Mouse (Mus musculus): ENCODE measurements around the gene Pomt1.
"Not testable (repeated sequence)": the region's sequence is repeated elsewhere in the genome, so short reads cannot be mapped to it uniquely, and the experiment has no call there.

Gene Pomt1

GRCm38 (mm10) chr2:32275823-32276222, 39.4 kb downstream of the Pomt1 start:
- intact Hi-C loops (cut with DNase I) = no loop called here

GRCm38 (mm10) chr2:32282289-32282688, 45.9 kb downstream of the Pomt1 start:
- intact Hi-C loops (cut with DNase I) = loop anchor here (5.0 kb wide), 1 partner anchor 35 kb away; no protein-coding TSS in a partner anchor

- intact Hi-C loops (cut with DNase I) = loop anchor here (5.0 kb wide), 1 partner anchor 35 kb away; no protein-coding TSS in a partner anchor
These were observed 46.3 kb downstream of the Pomt1 start for GRCm38 (mm10) chr2:32282727-32283126.

GRCm38 (mm10) chr2:32283986-32284385, 47.6 kb downstream of the Pomt1 start:
- intact Hi-C loops (cut with DNase I) = loop anchor here (5.0 kb wide), 1 partner anchor 37 kb away; no protein-coding TSS in a partner anchor

- intact Hi-C loops (cut with DNase I) = no loop called here
These were observed 51.0 kb downstream of the Pomt1 start, which contains the start of gene Golga2 for GRCm38 (mm10) chr2:32287334-32287840. Gene Golga2, plus strand, starts transcription at chr2:32287384.

- intact Hi-C loops (cut with DNase I) = no loop called here
These were observed 51.6 kb downstream of the Pomt1 start, which contains the start of gene Swi5 for GRCm38 (mm10) chr2:32287923-32288367. Gene Swi5, minus strand, starts transcription at chr2:32288075.

- intact Hi-C loops (cut with DNase I) = no loop called here
These were observed 52.1 kb downstream of the Pomt1 start for GRCm38 (mm10) chr2:32288371-32288931.

- intact Hi-C loops (cut with DNase I) = no loop called here
These were observed 53.2 kb downstream of the Pomt1 start for GRCm38 (mm10) chr2:32289578-32289977.

GRCm38 (mm10) chr2:32294348-32294747, 58.0 kb downstream of the Pomt1 start:
- intact Hi-C loops (cut with DNase I) = no loop called here

GRCm38 (mm10) chr2:32295285-32295684, 58.9 kb downstream of the Pomt1 start:
- intact Hi-C loops (cut with DNase I) = no loop called here

- intact Hi-C loops (cut with DNase I) = not testable (repeated sequence)
These were observed 59.5 kb downstream of the Pomt1 start for GRCm38 (mm10) chr2:32295842-32296241.

- intact Hi-C loops (cut with DNase I) = no loop called here
These were observed 63.1 kb downstream of the Pomt1 start for GRCm38 (mm10) chr2:32299469-32299868.

GRCm38 (mm10) chr2:32302952-32303351, 66.6 kb downstream of the Pomt1 start:
- intact Hi-C loops (cut with DNase I) = no loop called here

GRCm38 (mm10) chr2:32304145-32304832, 67.9 kb downstream of the Pomt1 start:
- intact Hi-C loops (cut with DNase I) = no loop called here

Data from adrenal gland (tissue).